Mouse (Mus musculus) lung, postnatal 36 days (tissue): ENCODE results near the gene Slc16a1.
A peak's percentile ranks its signal among the peaks of the same experiment; 100 is the strongest.
"Not testable (repeated sequence)": the region's sequence is repeated elsewhere in the genome, so short reads cannot be mapped to it uniquely, and the experiment has no call there.

Experiments
- DNase-seq: peaks from one replicate; pipeline ENCODE4 v3.0.0; 2022; ENCODE audit warnings: mixed read lengths

Slc16a1 gene

GRCm38 (mm10) chr3:104639749-104640368, 1.4 kb downstream of the Slc16a1 start:
- no peak for DNase-seq

- no peak for DNase-seq
Observed at GRCm38 (mm10) chr3:104640855-104641254, 2.4 kb downstream of the Slc16a1 start.

- DNase-seq, result no peak
Observed at GRCm38 (mm10) chr3:104641313-104641712, 2.8 kb downstream of the Slc16a1 start.

GRCm38 (mm10) chr3:104643113-104643512, 4.6 kb downstream of the Slc16a1 start:
- DNase-seq, result no peak

- DNase-seq, result peak; percentile 77
Observed at GRCm38 (mm10) chr3:104643810-104644270, 5.4 kb downstream of the Slc16a1 start.

GRCm38 (mm10) chr3:104644371-104644770, 5.9 kb downstream of the Slc16a1 start:
- no peak for DNase-seq

GRCm38 (mm10) chr3:104654219-104654618, 15.8 kb downstream of the Slc16a1 start:
- no peak for DNase-seq

GRCm38 (mm10) chr3:104654921-104655320, 16.5 kb downstream of the Slc16a1 start:
- DNase-seq, result no peak

- no peak for DNase-seq
Observed at GRCm38 (mm10) chr3:104658706-104659105, 20.2 kb downstream of the Slc16a1 start.

- DNase-seq, result no peak
Observed at GRCm38 (mm10) chr3:104659758-104660157, 21.3 kb downstream of the Slc16a1 start.

GRCm38 (mm10) chr3:104660522-104660921, 22.1 kb downstream of the Slc16a1 start:
- no peak for DNase-seq

GRCm38 (mm10) chr3:104662007-104662406, 23.5 kb downstream of the Slc16a1 start:
- DNase-seq, result peak; percentile 47

GRCm38 (mm10) chr3:104662926-104663325, 24.5 kb downstream of the Slc16a1 start:
- no peak for DNase-seq

GRCm38 (mm10) chr3:104666950-104667349, 28.5 kb downstream of the Slc16a1 start:
- peak; percentile 55 for DNase-seq

GRCm38 (mm10) chr3:104667451-104667850, 29.0 kb downstream of the Slc16a1 start:
- no peak for DNase-seq

- DNase-seq, result no peak
Observed at GRCm38 (mm10) chr3:104668989-104669388, 30.5 kb downstream of the Slc16a1 start.

GRCm38 (mm10) chr3:104669856-104670182, 31.4 kb downstream of the Slc16a1 start:
- DNase-seq, result no peak

GRCm38 (mm10) chr3:104670183-104671020, 31.9 kb downstream of the Slc16a1 start:
- DNase-seq, result not testable (repeated sequence)

- DNase-seq, result no peak
Observed at GRCm38 (mm10) chr3:104671543-104671942, 33.1 kb downstream of the Slc16a1 start.

- no peak for DNase-seq
Observed at GRCm38 (mm10) chr3:104672041-104672440, 33.6 kb downstream of the Slc16a1 start.

- DNase-seq, result no peak
Observed at GRCm38 (mm10) chr3:104673642-104674328, 35.3 kb downstream of the Slc16a1 start.

- peak; percentile 51 for DNase-seq
Observed at GRCm38 (mm10) chr3:104674329-104675220, 36.1 kb downstream of the Slc16a1 start.
